In the genomic region with DNA sequence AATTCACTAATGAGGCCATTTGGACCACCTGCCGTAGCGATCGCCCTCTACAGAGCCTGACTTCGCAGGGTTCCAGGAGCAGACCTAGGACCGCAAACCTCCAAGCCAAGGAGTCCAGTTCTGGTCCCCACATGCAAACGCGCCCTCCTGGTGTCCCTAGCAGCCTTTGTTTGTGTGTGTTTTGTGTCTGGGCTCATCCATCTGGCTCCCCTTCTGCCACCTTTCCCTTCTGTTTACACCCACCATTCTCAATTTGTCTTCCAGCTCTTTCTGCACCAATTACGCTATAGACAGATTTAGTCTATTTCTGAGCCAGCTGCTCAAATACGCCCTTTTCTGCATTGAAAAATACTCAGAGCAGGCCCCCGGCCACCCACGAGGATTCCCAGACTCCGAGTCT, we compare ENCODE assay signal across 11 mouse cellular contexts. TPM values are rescaled to one million over a fixed set of nuclear protein-coding genes. Genes with fewer than 3 reads are reported as not detected.
A peak's percentile ranks its signal among the peaks of the same experiment; 100 is the strongest.
DNase-seq lines count a peak whose midpoint lies in the region; ATAC-seq and TF ChIP-seq lines count a peak whose summit lies in the region.
"Had no signal": no experiment of that assay in that cellular context is flagged by ENCODE, and none has a peak within 500 bp of the region (broad histone marks: within the 10 kb centered on the region; RNA-seq: fewer than 3 reads in every experiment).

No protein-coding gene starts in this region.

- WGBS in neural tube, embryonic 11.5 days: 51% methylated on average over 12 of the region's 12 CpGs
- WGBS in hindbrain, embryonic 13.5 days: 35% methylated on average over 12 of the region's 12 CpGs
- WGBS in kidney, adult 2 months: 89% methylated on average over 12 of the region's 12 CpGs
- WGBS in lung, adult 2 months: 85% methylated on average over 12 of the region's 12 CpGs

- H3K4me2 ChIP-seq in neural tube, embryonic 11.5 days (ENCODE audit: low read depth): no peak overlapping the region
- peak overlapping the region; percentile 27 for H3K4me2 ChIP-seq in hindbrain, embryonic 13.5 days
- H3K4me2 ChIP-seq: lung, embryonic 15.5 days had no signal

- H3K36me3 ChIP-seq in neural tube, embryonic 11.5 days (ENCODE audit: control insufficient read depth, insufficient read depth, low read length): no peaks in the 10 kb centered on the region
- H3K36me3 ChIP-seq in hindbrain, embryonic 13.5 days: no peaks in the 10 kb centered on the region
- no peaks in the 10 kb centered on the region for H3K36me3 ChIP-seq in kidney, adult 2 months (ENCODE audit: control insufficient read depth, insufficient read depth, low read length)
- H3K36me3 ChIP-seq: lung, embryonic 15.5 days had no signal

- peak; percentile 63 for ATAC-seq in neural tube, embryonic 11.5 days (ENCODE audit: insufficient read depth, low FRiP score, low TSS enrichment)
- peak; percentile 80 for ATAC-seq in hindbrain, embryonic 13.5 days (ENCODE audit: low FRiP score)
- ATAC-seq in CD4-positive, CD25-positive, alpha-beta regulatory T cell, adult 4 months: no peak

- H3K9ac ChIP-seq in neural tube, embryonic 11.5 days (ENCODE audit: low read length): no peak overlapping the region
- no peak overlapping the region; the same call in 1 of the 2 replicates for H3K9ac ChIP-seq in hindbrain, embryonic 13.5 days
- H3K9ac ChIP-seq: lung, embryonic 15.5 days had no signal

- peak; percentile 52 for DNase-seq in neural tube, embryonic 11.5 days (ENCODE audit: low spot score)
- no peak for DNase-seq in neural tube, embryonic 10.5 days (ENCODE audit: extremely low spot score, low spot score)
- peak; percentile 46 to 55 for DNase-seq in left cerebral cortex, postnatal 36 days (ENCODE audit: low spot score in 2 of 2)
- DNase-seq in kidney, adult 2 months: no peak
- DNase-seq in lung, adult 2 months: no peak
- DNase-seq in urinary bladder, postnatal 10 days (ENCODE audit: low spot score): no peak
- DNase-seq: B cell, adult 2 months had no signal

- 0 out of 2 replicates have a peak overlapping the region, but pooled peaks have one; percentile 44 for H3K27ac ChIP-seq in neural tube, embryonic 11.5 days (ENCODE audit: low read depth, low read length)
- peak overlapping the region; percentile 74 for H3K27ac ChIP-seq in hindbrain, embryonic 13.5 days
- no peak overlapping the region for H3K27ac ChIP-seq in kidney, adult 2 months (ENCODE audit: insufficient read depth, low read depth, low read length)
- H3K27ac ChIP-seq: kidney, postnatal 0 days; lung, embryonic 15.5 days had no signal

- no peaks in the 10 kb centered on the region for H3K27me3 ChIP-seq in neural tube, embryonic 11.5 days (ENCODE audit: control insufficient read depth, insufficient read depth, low read length)
- no peaks in the 10 kb centered on the region for H3K27me3 ChIP-seq in hindbrain, embryonic 13.5 days
- H3K27me3 ChIP-seq in kidney, adult 2 months (replicated peaks; ENCODE audit: control insufficient read depth, insufficient read depth, low read length): no peaks in the 10 kb centered on the region
- H3K27me3 ChIP-seq: lung, embryonic 15.5 days had no signal

- H3K4me3 ChIP-seq in neural tube, embryonic 11.5 days (ENCODE audit: low read depth, low read length): no peak overlapping the region
- no peak overlapping the region for H3K4me3 ChIP-seq in hindbrain, embryonic 13.5 days
- H3K4me3 ChIP-seq in kidney, adult 2 months (ENCODE audit: insufficient read depth, low read depth, low read length): no peak overlapping the region
- no peak overlapping the region for H3K4me3 ChIP-seq in lung, adult 2 months (replicated peaks; ENCODE audit: extremely low read depth, low read depth, low read length)
- H3K4me3 ChIP-seq: lung, embryonic 15.5 days had no signal

- intact Hi-C loops in left cerebral cortex, postnatal 36 days (cut with DNase I): loop anchor here (2.0 to 5.0 kb wide), 3 partner anchors 51 to 339 kb away; no protein-coding TSS in a partner anchor

- H3K9me3 ChIP-seq in neural tube, embryonic 11.5 days (ENCODE audit: control insufficient read depth, low read length): no peaks in the 10 kb centered on the region
- H3K9me3 ChIP-seq in hindbrain, embryonic 13.5 days: no peaks in the 10 kb centered on the region
- H3K9me3 ChIP-seq: lung, embryonic 15.5 days had no signal

- TF ChIP-seq POLR2A in kidney, adult 2 months (IDR thresholded peaks at IDR 0.05; ENCODE audit: low read depth, low read length): no peak
- no peak for TF ChIP-seq POLR2A in lung, adult 2 months (IDR thresholded peaks at IDR 0.05; ENCODE audit: borderline replicate concordance, extremely low read depth, low read depth, low read length)

- H3K4me1 ChIP-seq in neural tube, embryonic 11.5 days (ENCODE audit: control insufficient read depth, insufficient read depth, low read length): no peaks in the 10 kb centered on the region
- H3K4me1 ChIP-seq in hindbrain, embryonic 13.5 days (replicated peaks): peaks cover 20% of the 10 kb centered on the region
- no peaks in the 10 kb centered on the region for H3K4me1 ChIP-seq in kidney, adult 2 months (ENCODE audit: control insufficient read depth, insufficient read depth, low read length)
- no peaks in the 10 kb centered on the region for H3K4me1 ChIP-seq in lung, adult 2 months (ENCODE audit: control insufficient read depth, insufficient read depth, low read length)
- H3K4me1 ChIP-seq: lung, embryonic 15.5 days had no signal

- TF ChIP-seq CTCF in kidney, adult 2 months (conservative IDR thresholded peaks at IDR 0.05; ENCODE audit: insufficient read depth, insufficient read length, low read depth, low read length): no peak
- no peak for TF ChIP-seq CTCF in lung, adult 2 months (IDR thresholded peaks at IDR 0.05; ENCODE audit: insufficient read depth, low read length)

RNA-seq across cellular contexts. Expression of gene Slc7a1, which starts 54.1 kb away (rescaled TPM):
- 27.1 and 28.5 TPM in 2 replicates for polyA plus RNA-seq in neural tube, embryonic 11.5 days (2014; fragmentation: Nextera tagmentation; extraction: Ambion mirVana)
- polyA plus RNA-seq in hindbrain, embryonic 13.5 days (2015; fragmentation: Nextera tagmentation; extraction: Ambion mirVana): 29.6 and 31.3 TPM in 2 replicates
- total RNA-seq in left cerebral cortex, postnatal 36 days (2021): 10 to 100 TPM; 28.1 to 28.5 TPM
- polyA plus RNA-seq in CD4-positive, CD25-positive, alpha-beta regulatory T cell, adult 4 months (2017; shearing (Covaris generic)): 10 to 100 TPM; 13.2 to 19.0 TPM
- 4.0 TPM in 2 replicates for polyA plus RNA-seq in kidney, adult 2 months (2012; rRNA removed)
- polyA plus RNA-seq in lung, adult 2 months (2012; rRNA removed): 4.9 and 5.9 TPM in 2 replicates

Comparison
In these comparisons a context has a peak if more than half of its experiments do, and no peak if none do; other contexts are left out.
1. DNase-seq: peak in neural tube, embryonic 11.5 days (single experiment) and left cerebral cortex, postnatal 36 days (2 of 2); none in neural tube, embryonic 10.5 days (single experiment), kidney, adult 2 months (single experiment), lung, adult 2 months (single experiment) and urinary bladder, postnatal 10 days (single experiment).